Mouse (Mus musculus): ENCODE data around the gene Llgl2. TPM values are rescaled to one million over a fixed set of nuclear protein-coding genes. Genes with fewer than 3 reads are reported as not detected.
A peak's percentile ranks its signal among the peaks of the same experiment; 100 is the strongest.

Llgl2 gene
- total and polyA plus RNA-seq, 2 experiments from 2014 or later = 14.1 to 49.8 TPM

DNA sequence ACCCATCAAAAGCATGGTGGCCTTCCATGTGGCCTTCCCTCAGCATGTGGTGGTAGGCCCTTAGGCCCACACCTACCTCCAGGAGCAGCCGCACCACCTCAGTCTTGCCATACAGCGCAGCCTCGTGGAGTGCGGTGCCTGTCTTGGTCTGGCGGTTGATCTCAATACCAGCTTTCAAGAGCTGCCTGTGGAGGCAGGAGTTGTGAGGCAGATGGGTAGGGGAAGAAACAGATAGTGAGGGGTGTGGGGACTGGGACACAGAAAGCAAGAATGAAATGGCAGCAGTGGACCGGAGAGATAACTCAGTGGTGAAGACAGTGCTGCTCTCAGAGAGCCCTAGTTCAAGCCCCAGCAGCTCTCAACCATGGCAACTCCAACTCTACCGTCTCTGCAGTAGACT lies 18.8 kb upstream of the Llgl2 start:
- no peak for ATAC-seq (ENCODE audit: insufficient read depth, low read depth)
- H3K9ac ChIP-seq (replicated peaks; ENCODE audit: low read depth, low read length) = no peak overlapping the region
- H3K36me3 ChIP-seq (replicated peaks; ENCODE audit: control insufficient read depth, insufficient read depth, low read length) = peaks cover 74% of the 10 kb centered on the region
- H3K4me3 ChIP-seq (ENCODE audit: low read depth, low read length) = no peak overlapping the region
- no peaks in the 10 kb centered on the region for H3K9me3 ChIP-seq (replicated peaks; ENCODE audit: control insufficient read depth, low read length)
- 92% methylated on average over 7 of the region's 7 CpGs for WGBS
- no peak for TF ChIP-seq CTCF (IDR thresholded peaks at IDR 0.05; ENCODE audit: low read depth)
- TF ChIP-seq EP300 (IDR thresholded peaks at IDR 0.05; ENCODE audit: low read depth) = no peak
- H3K27me3 ChIP-seq (ENCODE audit: control insufficient read depth, insufficient read depth, low read length) = no peaks in the 10 kb centered on the region
- H3K4me1 ChIP-seq (ENCODE audit: control insufficient read depth, insufficient read depth) = peaks cover 28% of the 10 kb centered on the region; the same call in 1 of the 2 replicates
- H3K27ac ChIP-seq (ENCODE audit: low read depth) = no peak overlapping the region
- DNase-seq (ENCODE audit: low spot score) = no peak
- no peak overlapping the region for H3K4me2 ChIP-seq (ENCODE audit: low read depth, low read length)

DNA sequence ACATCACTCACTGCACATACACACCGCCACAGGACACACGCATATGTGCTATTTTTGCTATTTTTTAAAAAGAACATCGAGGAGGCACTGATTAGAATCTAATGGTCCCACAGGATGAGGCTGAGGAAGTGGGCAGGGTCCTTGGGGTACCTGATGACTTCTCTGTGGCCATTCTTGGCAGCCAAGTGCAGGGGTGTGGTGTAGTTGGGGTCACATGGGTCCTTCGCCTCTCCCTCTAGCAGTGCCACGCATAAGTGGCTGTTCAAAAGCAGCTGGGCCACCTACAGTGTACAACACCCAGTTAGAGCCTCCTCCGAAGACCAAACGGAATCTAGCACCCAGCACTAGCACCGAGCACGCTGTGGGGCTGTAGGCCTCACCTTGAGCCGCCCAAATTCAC lies 17.7 kb upstream of the Llgl2 start:
- no peak overlapping the region for H3K27ac ChIP-seq (ENCODE audit: low read depth)
- no peak for DNase-seq (ENCODE audit: low spot score)

DNA sequence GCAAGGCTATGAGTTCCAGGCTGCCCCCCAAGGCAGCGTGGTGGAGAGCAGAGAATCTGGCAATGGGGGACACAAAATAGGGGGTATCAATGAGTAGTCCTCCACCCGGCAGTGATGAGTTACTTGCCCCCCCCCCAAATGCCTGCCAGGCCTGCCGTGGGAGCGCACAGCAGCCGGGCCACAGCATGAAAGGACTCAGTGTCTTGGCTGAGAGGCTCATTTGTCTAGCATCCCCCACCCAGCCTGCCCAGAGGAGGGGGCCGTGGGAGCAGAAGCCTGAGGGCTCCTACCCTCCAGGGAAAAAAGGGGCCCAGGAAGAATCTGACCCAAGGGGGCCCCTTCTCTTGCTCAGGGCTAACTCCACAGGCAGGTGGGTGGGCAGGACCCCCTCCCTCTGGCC lies 16.5 kb upstream of the Llgl2 start:
- Histone ChIP-seq H3K27ac (ENCODE audit: low read depth) (peak overlapping the region; percentile 32; the same call in 1 of the 2 replicates), H3K9ac (replicated peaks; ENCODE audit: low read depth, low read length) (0 out of 2 replicates have a peak overlapping the region, but pooled peaks have one; percentile 8), H3K4me2 (ENCODE audit: low read depth, low read length) (no peak overlapping the region), H3K27me3 (ENCODE audit: control insufficient read depth, insufficient read depth, low read length) (no peaks in the 10 kb centered on the region), H3K9me3 (replicated peaks; ENCODE audit: control insufficient read depth, low read length) (no peaks in the 10 kb centered on the region), H3K4me1 (ENCODE audit: control insufficient read depth, insufficient read depth) (peaks cover 47% of the 10 kb centered on the region), H3K4me3 (ENCODE audit: low read depth, low read length) (no peak overlapping the region), H3K36me3 (replicated peaks; ENCODE audit: control insufficient read depth, insufficient read depth, low read length) (peaks cover 51% of the 10 kb centered on the region)
- ATAC-seq (ENCODE audit: insufficient read depth, low read depth) = no peak
- no peak for DNase-seq (ENCODE audit: low spot score)
- 87% methylated on average over 6 of the region's 6 CpGs for whole genome bisulfite sequencing
- TF ChIP-seq EP300 (IDR thresholded peaks at IDR 0.05; ENCODE audit: low read depth) (no peak), CTCF (IDR thresholded peaks at IDR 0.05; ENCODE audit: low read depth) (no peak)

More for the DNA sequence above, 17.7 kb upstream of the Llgl2 start:
- 82% methylated on average over 10 of the region's 10 CpGs for WGBS
- peaks cover 38% of the 10 kb centered on the region for H3K4me1 ChIP-seq (ENCODE audit: control insufficient read depth, insufficient read depth)
- no peaks in the 10 kb centered on the region for H3K27me3 ChIP-seq (ENCODE audit: control insufficient read depth, insufficient read depth, low read length)
- H3K4me2 ChIP-seq (ENCODE audit: low read depth, low read length) = no peak overlapping the region
- H3K9ac ChIP-seq (replicated peaks; ENCODE audit: low read depth, low read length) = no peak overlapping the region
- peaks cover 62% of the 10 kb centered on the region for H3K36me3 ChIP-seq (replicated peaks; ENCODE audit: control insufficient read depth, insufficient read depth, low read length)
- H3K4me3 ChIP-seq (ENCODE audit: low read depth, low read length) = no peak overlapping the region
- no peaks in the 10 kb centered on the region for H3K9me3 ChIP-seq (replicated peaks; ENCODE audit: control insufficient read depth, low read length)
- TF ChIP-seq CTCF (IDR thresholded peaks at IDR 0.05; ENCODE audit: low read depth) = no peak
- ATAC-seq (ENCODE audit: insufficient read depth, low read depth) = no peak

DNA sequence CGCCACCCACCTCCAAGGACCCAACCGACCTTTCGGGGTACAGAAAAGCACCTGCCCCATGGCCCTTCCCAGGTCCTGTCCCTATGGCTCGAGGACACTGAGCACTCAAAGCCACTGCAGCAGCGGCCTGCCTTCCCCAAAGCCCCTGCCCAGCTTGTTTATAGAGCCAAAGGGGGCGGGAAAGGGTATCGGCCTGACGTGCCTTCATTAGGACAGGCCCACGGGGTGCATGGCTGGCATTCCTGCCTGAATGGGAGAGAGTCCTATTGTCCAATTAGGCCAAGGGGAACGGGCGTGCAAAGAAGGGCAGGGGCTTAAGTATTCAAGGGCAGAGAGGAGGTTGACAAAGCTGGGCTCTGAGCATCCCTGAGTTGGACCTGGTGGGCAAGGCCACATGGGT lies 15.9 kb upstream of the Llgl2 start:
- WGBS = 63% methylated on average over 11 of the region's 11 CpGs
- no peak overlapping the region for H3K9ac ChIP-seq (replicated peaks; ENCODE audit: low read depth, low read length)
- peak overlapping the region; percentile 98 for H3K4me2 ChIP-seq (ENCODE audit: low read depth, low read length)
- TF ChIP-seq CTCF (IDR thresholded peaks at IDR 0.05; ENCODE audit: low read depth) (no peak), EP300 (IDR thresholded peaks at IDR 0.05; ENCODE audit: low read depth) (no peak)
- no peak for ATAC-seq (ENCODE audit: insufficient read depth, low read depth)
- no peaks in the 10 kb centered on the region for H3K27me3 ChIP-seq (ENCODE audit: control insufficient read depth, insufficient read depth, low read length)
- peaks cover 44% of the 10 kb centered on the region for H3K36me3 ChIP-seq (replicated peaks; ENCODE audit: control insufficient read depth, insufficient read depth, low read length)
- H3K9me3 ChIP-seq (replicated peaks; ENCODE audit: control insufficient read depth, low read length) = no peaks in the 10 kb centered on the region
- peaks cover 47% of the 10 kb centered on the region for H3K4me1 ChIP-seq (ENCODE audit: control insufficient read depth, insufficient read depth)
- no peak for DNase-seq (ENCODE audit: low spot score)
- peak overlapping the region; percentile 91 for H3K27ac ChIP-seq (ENCODE audit: low read depth)
- no peak overlapping the region for H3K4me3 ChIP-seq (ENCODE audit: low read depth, low read length)

DNA sequence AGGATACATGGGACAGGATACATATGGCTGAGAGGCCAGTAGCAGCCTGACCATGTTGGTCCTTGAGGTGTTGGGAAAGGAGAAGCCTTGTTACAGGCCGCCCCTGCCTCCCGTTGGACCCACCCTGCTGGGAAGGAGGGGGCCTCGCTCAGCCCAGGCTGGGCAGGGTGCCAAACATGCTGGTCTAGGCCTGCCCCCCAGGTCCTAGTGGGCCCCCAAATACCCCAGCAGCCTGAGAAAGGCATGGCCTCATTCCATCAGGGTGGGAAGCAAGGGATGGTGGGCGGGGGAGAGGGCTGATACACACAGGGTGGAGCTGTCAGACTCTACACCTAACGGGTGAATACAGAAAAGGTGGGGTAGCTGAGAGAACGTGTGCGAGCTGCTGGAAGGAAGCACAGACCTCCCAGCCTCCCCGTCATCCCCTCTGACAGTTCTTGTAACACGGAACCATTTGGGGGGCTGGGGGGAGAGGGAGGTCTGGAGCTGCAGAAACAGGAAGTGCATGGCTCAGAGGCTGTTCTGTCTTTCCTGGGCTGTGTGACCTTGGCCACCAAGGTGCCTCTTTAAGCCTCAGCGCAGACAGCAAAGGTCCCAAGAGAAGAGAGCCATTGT lies 15.0 kb upstream of the Llgl2 start:
- Histone ChIP-seq H3K4me1 (ENCODE audit: control insufficient read depth, insufficient read depth) (peaks cover 47% of the 10 kb centered on the region), H3K27me3 (ENCODE audit: control insufficient read depth, insufficient read depth, low read length) (no peaks in the 10 kb centered on the region), H3K36me3 (replicated peaks; ENCODE audit: control insufficient read depth, insufficient read depth, low read length) (peaks cover 36% of the 10 kb centered on the region), H3K4me3 (ENCODE audit: low read depth, low read length) (peak overlapping the region; percentile 13), H3K4me2 (ENCODE audit: low read depth, low read length) (peak overlapping the region; percentile 98), H3K9me3 (replicated peaks; ENCODE audit: control insufficient read depth, low read length) (no peaks in the 10 kb centered on the region), H3K9ac (replicated peaks; ENCODE audit: low read depth, low read length) (peak overlapping the region; percentile 77), H3K27ac (ENCODE audit: low read depth) (peak overlapping the region; percentile 91)
- WGBS = 15% methylated on average over 10 of the region's 10 CpGs
- ATAC-seq (ENCODE audit: insufficient read depth, low read depth) (peak; percentile 8; the same call in 1 of the 2 replicates), DNase-seq (ENCODE audit: low spot score) (peak; percentile 68)
- TF ChIP-seq EP300 (IDR thresholded peaks at IDR 0.05; ENCODE audit: low read depth) = 0 out of 2 replicates have a peak, but pooled peaks have one; percentile 6
- TF ChIP-seq CTCF (IDR thresholded peaks at IDR 0.05; ENCODE audit: low read depth) = no peak
